Mouse (Mus musculus): ENCODE measurements around the gene Adam19.

GRCm38 (mm10) chr11:46157462-46157861, 101.7 kb downstream of the Adam19 start:
- TF ChIP-seq CTCF (IDR thresholded peaks at IDR 0.05; ENCODE audit: extremely low read depth, insufficient read depth, insufficient read length, insufficient replicate concordance) (no peak), POLR2A (IDR thresholded peaks at IDR 0.05; ENCODE audit: low read depth, low read length) (no peak)
